Mouse (Mus musculus): Measurements from ENCODE around the gene Crim1.

- TF ChIP-seq CTCF (IDR thresholded peaks at IDR 0.05; ENCODE audit: borderline replicate concordance, control insufficient read depth, extremely low read depth, insufficient read depth, low read length, poor library complexity) (no peak), POLR2A (IDR thresholded peaks at IDR 0.05; ENCODE audit: control insufficient read depth, extremely low read depth, insufficient read depth, low read length, poor library complexity) (no peak)
Measured at GRCm38 (mm10) chr17:78298140-78298539, 98.1 kb downstream of the Crim1 start.
